In the genomic region with DNA sequence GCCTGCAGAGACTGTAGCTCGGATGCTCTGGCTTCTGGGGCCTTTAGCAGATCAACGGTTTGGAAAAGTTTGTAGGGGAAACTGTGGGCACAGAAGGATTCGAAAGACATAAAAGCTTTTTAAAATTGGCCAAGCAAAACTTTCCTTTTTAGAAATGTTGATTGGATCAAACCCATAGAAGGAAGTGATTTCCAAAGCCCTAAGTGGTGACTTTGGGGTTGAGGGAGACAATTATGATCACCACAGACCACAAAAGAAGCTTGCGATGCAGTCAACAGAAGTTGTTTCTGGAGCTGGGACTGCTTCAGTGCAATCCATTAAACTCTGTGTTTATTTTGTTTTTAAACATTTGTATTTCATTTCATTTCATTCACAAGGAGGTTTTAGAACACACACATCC, we compare ENCODE assay signal across 19 mouse cellular contexts.
"Had no signal": no experiment of that assay in that cellular context is flagged by ENCODE, and none has a peak within 500 bp of the region (broad histone marks: within the 10 kb centered on the region; RNA-seq: fewer than 3 reads in every experiment).

No protein-coding gene starts in this region.

- ATAC-seq: midbrain, embryonic 13.5 days; midbrain, embryonic 15.5 days had no signal

- H3K4me2 ChIP-seq: lung, embryonic 14.5 days; midbrain, embryonic 11.5 days; midbrain, embryonic 13.5 days; midbrain, embryonic 15.5 days; neural tube, embryonic 13.5 days; neural tube, embryonic 15.5 days had no signal

- H3K27ac ChIP-seq: midbrain, embryonic 13.5 days; midbrain, embryonic 15.5 days; neural tube, embryonic 13.5 days; neural tube, embryonic 15.5 days had no signal

- H3K9ac ChIP-seq: lung, embryonic 14.5 days; midbrain, embryonic 13.5 days; midbrain, embryonic 15.5 days; neural tube, embryonic 13.5 days; neural tube, embryonic 15.5 days had no signal

- H3K27me3 ChIP-seq: midbrain, embryonic 13.5 days; midbrain, embryonic 15.5 days; neural tube, embryonic 13.5 days; neural tube, embryonic 15.5 days had no signal

- H3K4me3 ChIP-seq: megakaryocyte, embryonic 14.5 days; midbrain, embryonic 13.5 days; midbrain, embryonic 15.5 days; myocyte; neural tube, embryonic 13.5 days; neural tube, embryonic 15.5 days had no signal

- H3K4me1 ChIP-seq: midbrain, embryonic 13.5 days; midbrain, embryonic 15.5 days; neural tube, embryonic 13.5 days; neural tube, embryonic 15.5 days had no signal

- DNase-seq: lung, adult 18-20 months; lung, embryonic 14.5 days; lung, postnatal 10 days; lung, postnatal 4 days; retina, postnatal 1 day; right cerebral cortex, adult 18-20 months; right cerebral cortex, postnatal 25 days; right cerebral cortex, postnatal 4 days; spleen, adult 18-20 months; thymus, adult 2 months; thymus, postnatal 25 days; thymus, postnatal 4 days had no signal

- H3K36me3 ChIP-seq: midbrain, embryonic 13.5 days; midbrain, embryonic 15.5 days; neural tube, embryonic 13.5 days; neural tube, embryonic 15.5 days had no signal

- H3K9me3 ChIP-seq: midbrain, embryonic 13.5 days; midbrain, embryonic 15.5 days; neural tube, embryonic 13.5 days; neural tube, embryonic 15.5 days had no signal
